Mouse (Mus musculus) Patski (cell line): ENCODE data around the gene Sephs2. TPM values are rescaled to one million over a fixed set of nuclear protein-coding genes. Genes with fewer than 3 reads are reported as not detected.

ENCODE experiments used
- ATAC-seq: fragments of 100-300 bp; one replicate; pipeline ENCODE4 v1.8.0; 2021
- CTCF ChIA-PET: fragments of 350-600 bp; sonication (Branson Sonifier 250); formaldehyde crosslinking; loops from one replicate; lab custom pipeline; 2022; ENCODE audit warnings: inconsistent platforms; lab: Charles Lee
- POLR2A ChIA-PET: fragments of 350-600 bp; sonication (Branson Sonifier 250); formaldehyde crosslinking; loops from one replicate; lab custom pipeline; 2022; ENCODE audit warnings: antibody characterized with exemption, inconsistent platforms; lab: Charles Lee
- DNase-seq: peaks from one replicate; pipeline ENCODE4 v3.0.0-alpha.2; 2011; ENCODE audit warnings: low read depth, low spot score
- H3K27me3 ChIP-seq: fragments of 371-371 bp; one replicate; pipeline ENCODE4 v1.5.1; 2021
- CTCF ChIP-seq: fragments of 100-300 bp; IDR thresholded peaks from one replicate; pipeline ENCODE4 v1.5.1; 2021
- in situ Hi-C: fragments of 300-500 bp; cut with MboI; formaldehyde crosslinking; loops from 3 replicates; pipeline ENCODE4 v1.11.1; 2018; ENCODE audit warnings: low pct_unique_long_range_greater_than_20kb, mixed read lengths
- polyA plus RNA-seq: library from polyadenylated mRNA; unstranded; gene quantifications from one replicate; pipeline ENCODE4 v1.2.3, GENCODE M21; 2021

The Sephs2 gene
- 89.8 TPM for polyA plus RNA-seq

DNA sequence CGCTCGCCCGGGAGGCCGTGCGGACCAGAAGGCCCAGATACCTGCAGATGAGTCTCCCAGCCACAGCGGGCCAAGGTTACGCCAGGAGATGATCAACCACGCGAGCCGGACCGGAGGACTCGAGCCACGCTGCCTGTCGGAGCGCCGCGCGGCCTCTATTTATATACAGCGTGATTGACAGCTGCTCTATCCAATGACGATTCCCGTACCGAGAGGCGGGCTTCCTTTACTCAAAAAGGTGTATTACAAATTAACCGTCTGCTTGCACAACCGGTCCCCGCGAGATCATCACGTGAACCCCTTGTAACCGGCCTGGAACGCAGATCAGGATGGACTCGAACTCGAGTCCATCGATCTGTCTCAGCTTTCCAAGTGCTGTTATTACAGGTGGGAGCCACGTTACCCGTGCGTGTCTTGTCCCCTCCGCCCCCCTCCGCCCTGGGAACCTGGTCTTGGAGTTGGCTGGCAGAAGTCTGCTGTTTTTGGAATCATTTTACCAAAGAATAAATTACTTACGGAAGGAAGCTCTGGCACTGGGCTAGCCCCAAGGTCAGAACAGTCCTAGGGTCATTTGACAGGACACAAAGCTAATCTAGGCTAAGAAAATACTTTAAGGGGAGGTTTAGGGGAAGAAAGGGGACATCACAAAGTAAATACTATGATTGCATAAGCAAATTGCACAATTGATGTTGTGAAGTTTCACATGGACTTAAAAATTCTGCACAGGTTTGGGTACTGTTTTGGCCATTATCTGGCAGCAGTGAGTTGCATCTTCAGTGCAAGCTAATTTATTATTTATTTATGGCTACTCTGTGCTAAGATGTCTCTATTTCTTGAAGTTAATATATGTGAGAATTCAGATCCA is at the start of gene Sephs2:
TSS of gene Sephs2 (minus strand) at position 131 of the 865 bp plus-strand sequence.
- ATAC-seq, result peak; percentile 68
- TF ChIP-seq CTCF, result no peak
- in situ Hi-C loops, result no loop called here
- ChIA-PET POLR2A (interaction anchor here (0.6 kb wide), 2 partner anchors 39 to 42 kb away, joined by 3 read pairs; no protein-coding TSS in a partner anchor), CTCF (no interaction called here)
- DNase-seq, result peak; percentile 94
- no peaks in the 10 kb centered on the region for H3K27me3 ChIP-seq

DNA sequence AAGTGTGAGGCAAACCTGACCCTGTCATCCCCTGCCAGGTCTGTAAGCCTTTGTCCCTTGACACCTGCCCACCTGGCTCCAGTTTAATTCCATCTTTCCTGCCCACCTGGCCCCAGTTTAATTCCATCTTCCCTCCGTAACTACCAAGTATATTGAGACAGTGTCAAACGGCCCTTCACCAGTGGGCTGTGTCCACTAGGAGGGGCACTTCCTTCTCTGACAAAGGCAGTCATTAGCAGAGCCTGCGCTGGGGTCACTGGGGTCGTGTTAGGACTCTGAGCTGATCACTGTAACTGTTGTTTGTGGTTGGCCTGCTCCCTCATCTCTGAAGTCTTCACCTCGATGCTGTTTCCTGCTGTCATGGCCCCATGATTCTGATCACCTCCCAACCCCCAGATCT is 48.2 kb upstream of the Sephs2 start:
- no peaks in the 10 kb centered on the region for H3K27me3 ChIP-seq
- no peak for DNase-seq
- ChIA-PET CTCF (no interaction called here), POLR2A (no interaction called here)
- no peak for ATAC-seq
- TF ChIP-seq CTCF, result no peak
- in situ Hi-C loops, result no loop called here

DNA sequence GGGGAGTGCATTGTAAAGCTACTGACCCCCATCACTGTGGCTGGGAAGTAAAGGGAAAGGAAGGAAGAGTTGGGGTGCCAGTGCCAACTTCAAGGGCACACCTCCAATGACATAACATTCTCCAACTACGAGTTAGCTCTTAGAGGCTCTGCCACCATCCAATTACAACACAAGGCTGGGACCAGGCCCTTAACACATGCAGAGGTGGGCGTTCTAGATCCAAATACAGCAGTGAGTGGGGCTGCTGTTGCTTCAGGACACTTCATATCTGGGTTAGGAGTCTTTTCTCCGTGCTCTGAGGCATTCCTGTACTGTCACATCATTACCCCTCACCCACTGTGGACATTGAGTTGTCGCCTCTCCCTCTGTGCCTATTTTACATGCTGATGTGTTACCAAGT is 47.3 kb upstream of the Sephs2 start:
- ChIA-PET POLR2A (no interaction called here), CTCF (no interaction called here)
- TF ChIP-seq CTCF, result no peak
- H3K27me3 ChIP-seq, result no peaks in the 10 kb centered on the region
- in situ Hi-C loops, result no loop called here
- ATAC-seq, result no peak
- DNase-seq, result no peak

- CTCF ChIA-PET, result no interaction called here
- no peak for ATAC-seq
These were observed 40.1 kb upstream of the Sephs2 start for GRCm38 (mm10) chr7:127313912-127314311.

GRCm38 (mm10) chr7:127309951-127310350 is 36.1 kb upstream of the Sephs2 start:
- in situ Hi-C loops, result no loop called here
- POLR2A ChIA-PET, result interaction anchor here (1.1 kb wide), 1 partner anchor 31 kb away, joined by 3 read pairs; no protein-coding TSS in a partner anchor
- no peaks in the 10 kb centered on the region for H3K27me3 ChIP-seq
- DNase-seq (no peak), ATAC-seq (no peak)
- CTCF ChIA-PET, result interaction anchor here (0.8 to 1.9 kb wide), 7 partner anchors 9 to 58 kb away, joined by 3 to 8 read pairs (median 4); no protein-coding TSS in a partner anchor
- no peak for TF ChIP-seq CTCF

More at GRCm38 (mm10) chr7:127313912-127314311, 40.1 kb upstream of the Sephs2 start:
- POLR2A ChIA-PET, result interaction anchor here (0.7 to 1.0 kb wide), 2 partner anchors 21 to 39 kb away, joined by 3 read pairs; no protein-coding TSS in a partner anchor
- in situ Hi-C loops, result no loop called here
- no peak for TF ChIP-seq CTCF
- no peaks in the 10 kb centered on the region for H3K27me3 ChIP-seq
- no peak for DNase-seq

- in situ Hi-C loops, result no loop called here
- ChIA-PET CTCF (interaction anchor here (0.6 to 1.9 kb wide), 12 partner anchors 8 to 193 kb away, joined by 3 to 8 read pairs (median 4); partner anchors contain the start of gene E430018J23Rik), POLR2A (interaction anchor here (0.5 to 1.1 kb wide), 2 partner anchors 32 to 90 kb away, joined by 3 to 6 read pairs; no protein-coding TSS in a partner anchor)
- TF ChIP-seq CTCF, result peak; percentile 78
- ATAC-seq (no peak), DNase-seq (no peak)
- no peaks in the 10 kb centered on the region for H3K27me3 ChIP-seq
These were observed 35.0 kb upstream of the Sephs2 start for GRCm38 (mm10) chr7:127308887-127309286.

DNA sequence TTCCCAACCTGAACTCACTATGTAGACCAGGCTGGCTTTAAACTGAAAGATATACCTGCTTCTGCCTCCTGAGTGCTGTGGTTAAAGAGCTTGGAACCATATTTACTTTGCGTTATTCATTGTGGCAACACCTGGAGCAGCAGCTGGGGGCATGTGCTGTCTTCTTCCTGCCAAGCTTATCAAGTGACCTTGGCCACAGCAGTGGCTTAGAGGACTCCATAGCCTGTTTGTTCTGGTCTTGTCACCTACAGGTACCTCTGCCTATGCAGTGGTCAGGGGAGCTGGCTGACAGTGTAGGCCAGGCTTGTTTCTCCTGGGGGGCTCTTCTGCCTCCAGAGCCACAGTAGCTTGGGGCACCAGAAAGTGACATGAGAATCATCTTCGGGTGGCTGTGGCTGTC is 34.6 kb upstream of the Sephs2 start:
- no peak for TF ChIP-seq CTCF
- no peaks in the 10 kb centered on the region for H3K27me3 ChIP-seq
- in situ Hi-C loops, result no loop called here
- POLR2A ChIA-PET, result no interaction called here
- CTCF ChIA-PET, result interaction anchor here (0.9 to 1.9 kb wide), 9 partner anchors 10 to 194 kb away, joined by 3 to 8 read pairs (median 4); partner anchors contain the start of gene E430018J23Rik
- ATAC-seq, result no peak
- DNase-seq, result no peak

DNA sequence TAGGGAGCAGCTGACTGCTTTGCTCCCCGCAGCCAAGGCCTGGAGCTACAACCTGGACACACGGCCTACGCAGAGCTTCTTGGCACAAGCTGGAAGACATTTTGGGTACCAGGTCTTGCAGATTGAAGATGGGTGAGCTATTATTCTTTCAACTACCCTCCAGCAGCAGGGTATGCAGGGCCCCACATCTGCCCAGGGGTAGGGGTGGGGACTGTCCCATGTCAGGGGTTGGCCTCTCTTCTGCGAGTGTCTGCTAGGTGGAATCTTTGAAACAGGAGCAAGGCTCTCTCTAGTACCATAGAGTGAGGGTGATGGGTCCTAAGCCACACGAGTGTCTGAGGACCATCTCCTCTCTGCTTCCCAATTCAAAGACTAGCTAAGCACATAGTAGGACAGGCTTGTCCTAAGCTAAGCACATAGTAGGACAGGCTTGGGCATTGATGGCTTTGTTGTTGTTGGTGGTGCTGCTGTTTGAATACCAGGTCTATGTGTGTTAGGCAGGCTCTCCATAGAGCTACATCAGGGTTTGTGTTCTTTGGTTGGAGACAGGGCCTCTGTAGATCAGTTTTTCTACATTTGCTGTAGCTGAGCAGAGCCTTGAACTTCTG is 23.8 kb upstream of the Sephs2 start:
- no peak for TF ChIP-seq CTCF
- no peak for ATAC-seq
- CTCF ChIA-PET, result interaction anchor here (1.0 to 1.6 kb wide), 3 partner anchors 7 to 11 kb away, joined by 3 to 5 read pairs (median 4); no protein-coding TSS in a partner anchor
- POLR2A ChIA-PET, result no interaction called here
- DNase-seq, result no peak
- H3K27me3 ChIP-seq, result peaks cover 6% of the 10 kb centered on the region
- in situ Hi-C loops, result no loop called here

GRCm38 (mm10) chr7:127296786-127297555 is 23.1 kb upstream of the Sephs2 start:
- H3K27me3 ChIP-seq, result peaks cover 3% of the 10 kb centered on the region
- DNase-seq, result no peak
- in situ Hi-C loops, result no loop called here
- POLR2A ChIA-PET, result no interaction called here
- CTCF ChIA-PET, result interaction anchor here (1.6 kb wide), 1 partner anchor 10 kb away, joined by 4 read pairs; no protein-coding TSS in a partner anchor
- no peak for ATAC-seq
- no peak for TF ChIP-seq CTCF

DNA sequence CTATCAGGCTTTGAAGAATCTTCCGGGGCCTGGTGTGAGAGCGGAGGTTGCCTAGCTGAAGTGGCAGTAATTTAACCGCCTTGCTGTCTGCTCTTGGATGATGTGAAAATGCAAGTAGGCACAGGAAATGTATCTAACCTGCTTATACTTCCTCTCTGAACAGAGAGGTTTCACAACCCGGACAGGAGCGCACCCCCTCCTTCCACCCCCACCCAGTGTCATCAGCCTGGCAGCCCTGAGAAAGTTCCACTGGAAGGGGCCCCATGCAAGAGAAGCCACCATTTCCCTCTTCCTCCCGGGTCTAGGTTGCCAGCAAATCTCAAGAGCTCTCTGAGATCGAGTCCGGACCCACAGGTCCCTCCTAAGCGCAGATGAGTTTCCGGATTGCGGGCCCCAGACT is 22.2 kb upstream of the Sephs2 start, which contains the start of gene Itgal:
TSS of gene Itgal (plus strand) at position 163 of the 400 bp plus-strand sequence.
- ATAC-seq (no peak), DNase-seq (no peak)
- H3K27me3 ChIP-seq, result no peaks in the 10 kb centered on the region
- in situ Hi-C loops, result no loop called here
- POLR2A ChIA-PET, result no interaction called here
- CTCF ChIA-PET, result no interaction called here
- TF ChIP-seq CTCF, result no peak
